Mouse (Mus musculus) liver, adult (tissue): ENCODE data around the gene Golga1.

ENCODE experiments used
- GATA4 ChIP-seq: IDR thresholded peaks from 2 replicates; pipeline ENCODE4 v1.6.1; 2014; ENCODE audit warnings: mild to moderate bottlenecking, low read length; ENCODE audit not compliant: insufficient replicate concordance

The Golga1 gene

DNA sequence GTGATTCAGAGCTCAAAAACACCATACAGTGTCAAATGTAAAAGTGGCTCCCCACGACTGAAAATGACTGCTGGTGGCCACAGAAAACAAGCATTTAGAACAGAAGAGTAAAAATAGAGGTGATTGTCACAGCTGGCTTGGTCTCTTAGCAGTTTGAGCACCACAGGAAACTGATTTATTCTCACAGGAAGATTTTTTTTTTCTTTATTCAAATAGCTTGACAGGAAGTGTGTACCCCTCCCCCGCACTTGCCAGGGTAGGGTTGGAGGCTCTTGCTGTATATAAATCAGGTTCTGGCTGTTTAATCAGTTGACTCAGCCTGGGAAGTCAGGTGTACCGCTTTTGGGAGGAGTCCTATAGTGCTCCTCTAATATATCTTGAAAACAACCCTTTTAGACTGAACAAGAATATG lies 56.4 kb downstream of the Golga1 start:
- TF ChIP-seq GATA4: no peak

DNA sequence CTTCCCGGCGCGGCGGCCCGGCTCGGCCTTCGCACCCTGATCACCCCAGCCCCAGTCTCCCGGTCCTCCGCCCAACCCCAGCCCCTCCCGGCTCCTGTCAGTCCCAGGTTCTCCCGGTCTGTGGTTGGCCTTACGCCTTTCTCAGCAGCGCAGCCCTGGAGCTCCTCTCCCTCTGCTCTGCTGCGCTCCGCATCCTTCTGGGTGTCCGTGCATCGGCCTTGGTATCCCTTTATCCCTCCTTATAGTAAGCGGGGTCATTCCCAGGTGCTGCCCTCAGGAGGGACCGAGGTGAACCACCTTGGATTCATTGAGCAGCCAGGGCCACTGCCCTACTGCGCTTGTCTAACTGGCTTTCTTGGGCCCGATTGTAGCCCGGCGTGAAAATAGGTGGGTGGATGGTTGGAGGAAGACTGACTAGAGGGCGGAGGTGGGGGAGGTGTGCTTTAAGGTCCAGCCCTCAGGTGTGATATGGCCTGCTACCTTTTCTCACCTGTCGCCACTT lies 56.9 kb downstream of the Golga1 start:
- TF ChIP-seq GATA4: no peak

DNA sequence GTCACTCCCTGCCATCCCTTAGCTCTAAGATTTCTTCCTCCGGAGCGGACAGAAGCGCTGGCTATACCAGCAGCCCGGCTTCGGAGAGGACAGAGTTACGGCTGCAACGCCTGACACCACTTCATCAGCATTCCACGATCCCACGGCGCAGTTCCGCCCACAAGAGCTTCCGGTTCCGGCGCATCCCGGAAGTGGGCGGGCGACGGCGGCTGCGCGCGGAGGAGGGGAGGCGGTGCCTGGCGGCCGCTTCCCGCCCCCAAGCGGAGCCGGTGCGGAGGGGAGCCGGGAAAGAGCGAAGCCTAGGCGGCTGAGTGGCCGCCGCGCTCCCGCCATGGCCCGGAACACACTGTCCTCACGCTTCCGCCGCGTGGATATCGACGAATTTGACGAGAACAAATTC lies 57.5 kb downstream of the Golga1 start:
- peak; percentile 29; the same call in 1 of the 2 replicates for TF ChIP-seq GATA4

GRCm38 (mm10) chr2:39006149-39006730 lies 59.1 kb downstream of the Golga1 start:
- no peak for TF ChIP-seq GATA4

- TF ChIP-seq GATA4: no peak
Observed at GRCm38 (mm10) chr2:39005574-39006079, 59.7 kb downstream of the Golga1 start, which contains the start of gene Rpl35. Rpl35 (minus strand) TSS chr2:39005624.

GRCm38 (mm10) chr2:39004880-39005435 lies 60.4 kb downstream of the Golga1 start, which contains the start of gene Arpc5l:
Arpc5l (plus strand) TSS chr2:39005348.
- no peak; the same call in 1 of the 2 replicates for TF ChIP-seq GATA4

DNA sequence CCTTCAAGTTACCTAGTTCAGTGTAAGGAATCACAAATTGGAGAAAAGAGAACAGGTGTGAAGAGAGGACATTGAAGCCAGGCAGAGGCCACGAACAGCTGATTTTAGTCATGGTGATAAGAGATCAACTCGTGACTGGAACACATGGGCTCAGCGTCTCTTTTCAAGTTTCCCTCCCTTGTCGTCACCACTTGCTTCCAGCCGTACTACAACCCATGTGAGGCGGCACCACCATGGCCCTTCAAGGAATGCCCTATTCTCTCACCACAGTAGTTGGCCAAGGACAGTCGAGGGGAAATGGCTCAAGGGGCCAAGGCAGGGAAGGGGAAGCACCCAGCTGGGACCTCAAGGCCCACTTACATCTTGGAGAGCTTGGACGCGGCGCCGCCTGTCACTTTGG lies 61.0 kb downstream of the Golga1 start:
- TF ChIP-seq GATA4: no peak

DNA sequence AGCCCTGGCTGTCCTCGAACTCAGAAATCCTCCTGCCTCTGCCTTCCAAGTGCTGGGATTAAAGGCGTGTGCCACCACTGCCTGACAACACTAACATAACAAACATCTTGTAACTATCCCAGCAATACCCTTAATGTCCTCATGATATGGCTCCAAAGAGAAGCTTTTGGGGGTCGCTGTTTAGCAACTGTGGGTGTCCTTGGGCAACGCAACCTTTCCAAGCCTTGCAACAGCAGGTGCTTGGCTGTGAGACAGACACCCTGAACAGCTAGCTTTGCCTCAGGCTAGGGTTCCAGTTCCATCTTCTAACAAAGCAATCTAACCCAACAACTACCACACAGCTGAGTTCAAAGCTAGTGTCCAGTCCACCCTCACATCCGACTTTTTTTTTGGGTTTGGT lies 61.8 kb downstream of the Golga1 start:
- TF ChIP-seq GATA4: no peak

GRCm38 (mm10) chr2:39003106-39003505 lies 62.2 kb downstream of the Golga1 start:
- no peak for TF ChIP-seq GATA4

DNA sequence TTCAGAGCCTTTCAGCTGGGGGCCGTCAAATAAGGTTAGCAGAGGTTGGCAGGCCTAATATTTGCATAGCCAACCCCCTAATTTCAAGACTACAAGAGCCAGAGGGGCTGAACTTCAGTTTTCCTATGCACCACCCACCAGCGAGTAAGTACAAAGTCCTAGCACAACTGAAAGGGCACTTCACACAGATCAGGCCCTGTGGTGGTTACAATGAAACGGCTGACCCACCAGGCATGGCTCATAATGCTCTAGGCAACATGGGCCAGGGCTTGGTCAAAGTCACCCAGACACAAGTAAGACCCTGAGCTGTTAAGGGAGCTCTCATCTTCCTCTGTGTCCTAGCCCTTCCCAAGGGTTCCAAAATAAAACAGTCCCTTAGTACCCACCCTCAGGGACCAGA lies 63.5 kb downstream of the Golga1 start:
- no peak for TF ChIP-seq GATA4

GRCm38 (mm10) chr2:39000587-39000919 lies 64.8 kb downstream of the Golga1 start:
- no peak for TF ChIP-seq GATA4

DNA sequence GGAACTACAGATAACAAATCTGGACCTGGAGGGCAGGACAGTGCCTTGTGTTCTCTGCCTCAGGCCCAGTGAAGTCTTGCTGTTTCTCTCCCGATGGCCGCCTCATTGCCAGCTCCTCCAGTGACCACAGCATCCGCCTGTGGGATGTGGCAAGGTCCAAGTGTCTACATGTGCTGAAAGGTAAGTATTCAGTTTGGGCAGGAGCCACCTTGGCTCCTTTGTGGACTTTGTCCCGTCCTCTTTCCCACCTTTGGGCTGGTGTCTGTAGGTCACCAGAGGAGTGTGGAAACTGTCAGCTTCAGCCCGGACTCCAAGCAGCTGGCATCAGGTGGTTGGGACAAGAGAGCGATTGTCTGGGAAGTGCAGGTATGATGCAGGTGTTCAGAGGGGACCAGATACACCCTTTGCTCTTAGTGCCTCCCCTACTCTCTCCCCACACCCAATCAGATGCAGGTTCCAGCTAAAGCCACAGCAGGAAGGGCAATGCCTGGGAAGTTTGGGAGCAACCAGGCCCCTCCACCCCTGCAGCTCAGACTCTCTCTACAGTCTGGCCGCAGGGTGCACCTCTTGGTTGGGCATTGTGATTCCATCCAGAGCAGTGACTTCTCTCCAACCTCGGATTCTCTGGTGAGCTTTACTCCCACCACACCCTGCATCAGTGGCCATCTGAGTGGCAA lies 65.3 kb downstream of the Golga1 start:
- TF ChIP-seq GATA4: no peak

DNA sequence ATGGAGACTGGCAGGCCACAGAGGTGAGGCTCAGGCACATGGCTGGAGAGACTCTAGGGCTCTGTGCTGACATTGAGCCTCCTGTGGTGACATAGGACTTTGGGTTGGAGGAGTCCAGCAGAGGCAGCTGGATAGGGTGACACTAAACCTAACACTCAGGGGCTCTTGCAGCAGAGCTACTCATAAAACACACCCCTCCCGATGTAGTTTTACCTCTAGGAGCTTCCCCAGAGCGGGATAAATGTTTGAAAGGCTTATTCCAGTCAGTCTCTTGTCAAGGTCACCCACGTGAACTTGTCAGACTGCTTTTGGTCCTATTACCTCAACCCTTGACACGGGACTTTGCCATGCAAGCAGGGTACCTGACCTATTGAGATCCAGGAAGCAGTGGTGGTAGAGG lies 66.0 kb downstream of the Golga1 start:
- TF ChIP-seq GATA4: no peak

DNA sequence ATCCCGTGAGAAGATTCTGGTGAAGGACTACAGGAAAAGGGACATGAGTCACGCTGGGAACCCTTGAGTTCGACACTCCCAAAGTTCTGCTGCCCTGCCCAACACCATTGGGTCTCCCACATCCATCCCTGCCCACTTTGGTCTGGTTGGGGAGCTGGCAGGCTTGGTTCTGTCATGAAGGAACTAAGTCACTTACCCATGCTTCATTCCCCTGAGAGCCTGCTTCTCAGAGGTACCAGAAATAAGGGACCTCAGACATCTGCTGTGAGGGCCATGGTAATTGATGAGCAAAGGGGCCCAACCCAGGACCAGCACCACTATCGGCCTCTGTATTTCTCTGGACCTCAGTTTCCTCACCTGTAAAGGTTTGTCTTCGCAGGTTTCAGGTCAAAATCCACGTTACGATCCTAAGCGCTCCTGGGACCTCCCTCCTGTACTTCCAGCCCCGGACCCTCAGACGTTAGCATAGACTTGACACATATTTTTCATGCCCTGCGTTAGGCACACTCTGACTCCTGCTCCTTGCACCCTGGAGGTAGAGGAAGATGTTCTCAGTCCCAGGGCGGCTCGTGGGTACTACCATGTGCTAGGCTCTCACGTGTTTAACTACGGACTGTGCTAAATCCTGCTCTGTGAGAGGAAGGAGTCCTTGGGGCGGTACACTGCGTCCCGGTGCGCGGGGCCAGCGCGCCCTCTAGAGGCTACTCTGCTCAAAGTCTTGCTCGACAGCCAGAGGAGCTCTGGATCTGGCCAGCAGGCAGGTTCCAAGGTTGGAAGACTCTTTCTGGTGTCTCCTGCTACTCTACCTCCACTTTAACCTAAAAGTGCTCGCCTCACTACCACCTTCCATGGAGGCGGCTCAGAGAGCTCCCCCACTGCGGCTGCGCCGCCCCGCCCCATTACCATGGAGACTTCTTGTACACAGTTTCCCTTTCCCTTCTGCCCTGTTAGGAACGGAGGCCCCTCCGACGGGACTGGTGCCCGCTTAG lies 67.7 kb downstream of the Golga1 start, which contains the start of gene Wdr38:
Wdr38 (plus strand) TSS at position 91 of the 989 bp plus-strand sequence.
- no peak for TF ChIP-seq GATA4

DNA sequence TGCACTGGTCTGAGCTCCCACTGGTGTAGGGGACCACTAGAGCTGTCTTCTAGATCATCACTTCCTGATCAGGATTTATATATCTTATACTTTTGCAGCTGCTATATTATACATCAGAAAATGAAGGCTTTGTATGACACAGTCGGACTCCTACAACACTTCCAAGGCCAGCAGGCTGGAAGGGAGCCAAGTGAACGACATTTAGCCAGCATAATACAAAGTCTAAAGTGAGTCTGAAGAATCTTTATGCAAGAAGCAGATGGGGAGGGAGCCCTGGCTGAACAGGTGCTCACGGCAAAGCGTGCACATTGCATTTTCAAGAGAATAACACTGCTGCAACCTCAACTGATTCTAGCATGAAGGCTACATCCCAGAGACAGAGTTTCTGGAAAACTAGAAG lies 72.9 kb downstream of the Golga1 start:
- no peak for TF ChIP-seq GATA4
